Mouse (Mus musculus) neural tube, embryonic 10.5 days (tissue): Measurements from ENCODE around the gene Atg2a.
"Not testable (repeated sequence)": the region's sequence is repeated elsewhere in the genome, so short reads cannot be mapped to it uniquely, and the experiment has no call there.

Experiments used
- DNase-seq: peaks from one replicate; pipeline ENCODE4 v3.0.0-alpha.2; 2017; ENCODE audit warnings: low spot score; ENCODE audit errors: extremely low spot score

Gene Atg2a

DNA sequence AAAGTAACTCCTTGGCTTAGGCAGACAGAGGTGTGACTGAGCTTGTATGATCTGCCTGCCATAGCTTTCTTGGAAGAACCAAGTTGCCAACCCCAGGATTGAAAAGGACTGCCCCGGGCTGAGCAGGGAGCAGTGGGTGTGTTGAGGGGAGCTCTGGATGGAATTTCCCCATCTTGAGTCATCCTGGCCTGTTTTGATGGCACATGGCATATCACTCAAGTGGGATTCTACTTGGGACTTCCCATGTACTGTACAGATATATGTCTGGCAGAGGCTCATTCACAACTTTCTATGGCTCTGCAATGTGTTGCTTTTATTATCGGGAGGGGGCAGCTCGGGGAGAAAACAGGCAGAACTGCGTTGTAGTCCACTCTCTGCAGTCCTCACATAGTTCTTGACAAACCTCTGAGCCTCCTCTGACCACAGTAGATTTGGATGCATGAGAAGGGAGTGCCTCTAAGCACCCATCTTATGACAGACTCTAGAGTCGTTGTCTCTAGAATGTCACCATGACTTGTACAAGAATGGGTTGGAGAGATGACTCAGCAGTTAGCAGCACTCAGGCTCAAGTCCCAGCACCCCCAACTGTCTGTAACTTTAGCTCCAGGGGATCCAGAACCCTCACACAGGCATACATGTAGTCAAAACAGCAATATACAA lies 55.2 kb downstream of the Atg2a start:
- no peak for DNase-seq

DNA sequence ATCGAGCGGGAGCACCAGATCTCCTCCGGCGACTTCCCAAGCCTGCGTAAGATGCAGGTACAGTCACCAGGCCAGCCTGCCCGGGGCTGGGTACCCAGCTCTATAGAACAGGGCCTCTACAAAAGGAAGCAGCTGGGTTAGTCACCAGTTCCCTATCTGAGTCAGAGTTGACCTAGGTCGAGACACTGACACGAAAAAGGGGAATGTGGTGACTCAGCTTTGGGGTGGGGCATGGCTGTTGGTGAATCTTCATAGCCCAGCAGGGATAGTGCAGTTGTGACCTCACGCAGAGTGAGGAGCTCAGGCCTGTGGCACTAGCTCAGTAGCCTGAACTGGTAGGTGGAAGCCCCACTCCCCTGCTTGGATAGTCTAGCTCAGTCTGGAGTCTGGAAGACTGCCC lies 56.2 kb downstream of the Atg2a start:
- DNase-seq = no peak

DNA sequence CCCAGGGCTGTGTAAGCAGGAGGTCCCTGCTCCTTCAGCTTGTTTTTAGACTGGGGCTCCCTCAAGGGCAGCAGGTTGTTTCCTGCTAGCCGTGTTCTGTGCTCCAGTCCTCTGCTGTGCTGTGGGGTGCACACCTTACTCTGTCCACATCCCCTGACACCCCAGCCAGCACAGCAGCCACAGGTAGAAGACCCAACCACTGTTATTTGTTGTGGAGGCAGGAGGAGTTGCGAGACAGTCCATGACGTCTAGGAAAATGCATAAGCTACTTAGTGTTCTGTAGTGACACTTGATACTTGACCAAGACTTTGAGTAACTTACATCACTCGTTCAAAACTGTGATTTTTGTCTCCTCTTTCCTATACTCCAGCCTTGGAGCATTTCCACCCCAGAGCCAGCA lies 57.5 kb downstream of the Atg2a start:
- DNase-seq = no peak

DNA sequence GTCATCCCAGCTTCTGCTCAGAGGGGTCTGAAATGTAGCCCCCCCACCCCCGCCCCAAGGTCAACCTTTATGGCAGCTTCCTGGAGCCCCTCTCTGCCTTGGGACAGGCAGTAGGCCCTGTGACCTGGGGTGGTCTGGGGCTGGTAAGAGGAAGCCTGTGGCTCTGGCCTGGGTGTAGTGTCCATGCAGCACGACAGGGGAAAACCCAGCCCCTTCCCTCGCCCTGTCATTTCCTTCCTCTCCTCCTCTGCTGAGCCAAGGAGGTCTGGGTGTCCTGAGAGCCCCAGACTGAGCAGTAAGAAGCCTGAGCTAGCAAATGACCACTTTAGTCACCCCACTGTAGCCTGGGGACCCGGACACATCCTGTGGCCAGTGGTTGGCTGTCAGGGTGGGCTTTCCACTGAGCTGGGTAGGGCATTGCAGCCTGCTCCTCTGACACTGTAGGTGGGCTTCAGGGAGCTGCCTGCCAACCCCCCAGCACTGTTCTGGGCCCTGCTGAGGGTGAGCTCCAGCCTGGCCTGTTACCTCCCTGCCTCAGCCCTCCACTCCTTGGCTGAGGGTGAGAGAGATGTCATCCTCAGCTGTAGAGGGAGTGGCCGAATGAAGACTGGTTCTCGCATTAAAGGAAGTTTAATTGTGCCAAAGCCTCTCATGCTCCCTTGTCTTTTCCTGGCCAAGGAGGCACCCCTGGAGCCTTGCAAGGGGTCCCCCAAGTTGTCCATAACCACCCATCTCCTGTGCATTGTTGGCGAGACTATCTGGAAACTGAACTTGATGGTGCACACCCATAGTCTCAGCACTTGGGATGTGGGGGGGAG lies 58.2 kb downstream of the Atg2a start:
- DNase-seq = no peak

DNA sequence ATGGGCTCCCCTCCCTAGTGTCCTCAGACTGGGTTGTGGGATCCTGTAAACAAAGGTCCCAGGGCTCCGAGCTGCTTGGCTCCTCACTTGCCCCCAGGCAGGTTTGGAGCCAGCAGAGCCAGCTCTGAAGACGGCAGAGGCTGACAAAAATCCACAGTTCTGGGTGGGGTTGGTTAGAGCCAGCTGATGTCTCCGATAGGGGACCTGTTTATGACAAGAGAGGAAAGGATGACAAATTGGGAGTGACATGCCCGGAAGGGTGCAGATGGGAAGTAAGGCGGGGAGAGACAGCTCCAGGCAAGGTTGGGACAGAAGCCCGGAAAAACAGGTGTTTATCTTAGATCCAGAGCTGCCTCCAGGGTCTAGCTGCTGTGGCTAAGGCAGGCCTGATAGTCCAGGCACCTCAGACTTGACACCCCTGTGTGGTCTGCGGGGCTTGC lies 59.0 kb downstream of the Atg2a start:
- DNase-seq = no peak

DNA sequence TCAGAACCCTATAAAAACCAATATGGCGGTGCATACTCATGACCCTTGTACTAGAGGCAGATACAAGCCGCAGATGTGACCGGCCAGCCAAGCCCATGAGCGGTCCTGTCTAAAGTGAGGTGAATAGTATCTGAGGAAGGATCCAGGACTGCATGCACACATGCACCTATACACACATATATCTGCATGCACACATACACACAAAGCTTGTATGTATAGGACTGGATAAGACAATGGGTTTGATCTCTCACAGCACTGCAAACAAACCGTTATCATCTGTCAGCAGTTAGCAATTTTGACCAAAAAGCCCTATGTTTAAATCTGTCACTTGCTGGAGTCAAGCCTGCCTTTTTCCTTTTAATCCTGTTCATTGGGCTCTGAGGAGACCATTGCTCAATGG lies 60.6 kb downstream of the Atg2a start:
- DNase-seq = no peak

DNA sequence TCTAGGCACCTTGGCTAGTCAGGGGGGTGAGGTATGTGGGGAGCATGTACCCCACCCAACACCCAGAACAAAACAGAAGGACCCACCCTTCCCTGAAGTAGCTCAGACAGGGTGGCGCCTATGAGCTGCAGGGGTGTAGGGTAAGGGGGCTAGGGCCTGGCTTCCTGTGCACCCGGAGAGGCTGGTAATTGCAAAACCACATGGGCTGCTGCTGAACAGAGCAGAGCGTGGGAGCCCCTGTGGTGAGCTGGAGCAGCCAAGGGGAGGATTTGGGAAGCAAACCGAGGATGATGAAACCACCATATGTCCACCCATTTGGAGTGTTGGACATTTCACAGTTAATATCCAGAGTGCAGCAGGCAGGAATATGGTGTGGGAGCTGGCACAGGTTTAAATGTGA lies 61.1 kb downstream of the Atg2a start:
- peak; percentile 45 for DNase-seq

DNA sequence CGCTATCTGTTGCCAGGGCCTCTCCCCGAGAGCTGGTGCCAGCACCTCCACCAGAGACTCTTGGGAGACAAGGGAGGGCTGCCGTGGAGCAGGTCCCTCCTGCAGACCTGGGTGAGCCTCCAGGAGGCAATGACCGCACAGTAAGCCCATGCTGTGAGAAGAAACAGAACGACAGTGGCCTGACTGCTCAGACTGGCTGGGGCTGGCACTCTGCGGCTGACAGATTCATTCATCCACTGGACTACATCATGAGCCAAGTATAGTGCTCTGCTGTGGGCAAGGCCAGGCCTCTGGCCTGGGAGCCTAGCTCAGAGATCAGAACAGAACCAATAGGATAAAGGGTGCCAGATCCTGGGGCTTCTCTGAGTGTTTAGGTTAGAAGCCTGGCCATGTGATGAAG lies 62.4 kb downstream of the Atg2a start:
- DNase-seq = no peak

DNA sequence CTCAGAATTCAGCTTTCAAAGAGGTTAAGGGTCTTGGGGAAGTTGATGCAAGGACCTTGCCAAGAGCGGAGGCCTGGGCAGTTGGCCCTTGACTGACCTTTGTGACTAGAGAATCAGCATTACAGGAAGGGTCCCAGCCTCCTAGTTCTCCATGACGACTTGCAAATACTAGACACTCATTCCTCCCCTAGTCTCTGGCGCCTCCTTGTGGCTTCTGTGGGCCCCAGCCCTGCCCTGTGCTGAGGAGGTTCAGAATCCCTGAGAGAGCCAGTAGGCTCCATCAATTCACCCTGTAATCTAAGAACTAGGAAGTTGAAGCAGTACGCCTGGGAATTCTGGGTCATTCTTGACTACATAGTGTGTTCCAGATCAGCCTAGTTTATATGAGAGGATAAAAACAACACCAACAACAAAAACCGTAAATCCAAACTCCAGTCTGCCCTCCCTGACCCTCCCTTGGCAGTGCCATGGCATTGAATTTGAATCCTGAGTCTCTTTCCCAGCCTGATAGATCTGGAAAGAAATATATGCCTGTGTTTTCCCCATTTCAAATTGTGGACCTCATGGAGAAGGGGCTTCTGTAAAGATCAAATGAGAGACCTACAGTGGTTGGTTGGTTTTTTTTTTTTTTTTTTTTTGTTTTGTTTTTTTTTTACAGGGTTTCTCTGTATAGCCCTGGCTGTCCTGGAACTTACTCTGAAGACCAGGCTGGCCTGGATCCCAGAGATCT lies 63.5 kb downstream of the Atg2a start:
- peak; percentile 91 for DNase-seq

DNA sequence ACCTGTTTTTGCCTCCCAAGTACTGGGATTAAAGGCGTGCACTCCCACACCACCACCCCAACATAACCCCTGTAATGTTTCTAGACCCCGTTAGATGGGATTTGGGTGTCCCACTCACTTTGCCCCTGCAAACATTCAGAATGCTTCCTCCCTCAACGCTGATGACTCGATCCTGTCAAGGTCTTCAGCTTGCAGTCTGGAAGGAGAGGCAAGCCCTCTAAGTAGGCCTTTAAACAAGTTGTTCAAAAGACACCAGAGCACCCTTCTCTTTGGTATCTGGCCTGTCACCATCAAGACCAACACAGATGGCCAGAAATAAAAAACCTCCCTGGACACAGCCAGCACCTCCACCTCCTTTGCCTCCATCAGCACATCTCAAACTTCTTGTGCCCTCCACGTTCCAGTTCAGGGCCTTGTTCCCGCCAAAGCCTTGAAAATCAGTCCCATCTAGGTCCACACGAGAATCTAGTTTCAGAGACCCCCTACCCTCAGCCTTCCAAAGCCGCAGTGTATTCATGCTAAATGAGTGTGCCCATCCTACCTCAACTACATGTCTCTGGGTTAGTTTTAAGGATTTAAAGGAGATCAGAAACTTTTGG lies 64.1 kb downstream of the Atg2a start:
- DNase-seq = no peak

DNA sequence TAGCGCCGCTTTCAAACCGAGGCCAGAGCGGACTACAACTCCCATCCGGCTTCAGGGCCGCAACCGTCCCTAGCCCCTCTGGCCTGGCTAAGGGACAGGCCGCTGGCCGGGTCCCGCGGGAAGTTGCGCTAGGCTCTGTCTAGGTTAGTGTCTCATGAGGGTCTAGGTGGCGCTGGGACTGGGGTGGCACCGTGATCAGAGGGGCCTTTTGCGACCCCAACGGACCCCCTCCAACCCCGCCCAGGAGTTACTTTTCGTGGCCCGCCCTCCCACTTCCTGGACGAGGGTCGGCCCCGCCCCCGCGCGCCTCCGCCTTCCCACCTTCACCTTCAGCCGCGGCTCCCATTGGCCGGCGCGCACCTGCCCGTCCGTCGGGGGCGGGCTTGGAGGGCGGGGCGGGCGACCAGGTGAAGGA lies 64.7 kb downstream of the Atg2a start, which contains the start of gene Cdc42bpg:
TSS of gene Cdc42bpg (plus strand) at position 320 of the 415 bp plus-strand sequence.
- peak; percentile 82 for DNase-seq

DNA sequence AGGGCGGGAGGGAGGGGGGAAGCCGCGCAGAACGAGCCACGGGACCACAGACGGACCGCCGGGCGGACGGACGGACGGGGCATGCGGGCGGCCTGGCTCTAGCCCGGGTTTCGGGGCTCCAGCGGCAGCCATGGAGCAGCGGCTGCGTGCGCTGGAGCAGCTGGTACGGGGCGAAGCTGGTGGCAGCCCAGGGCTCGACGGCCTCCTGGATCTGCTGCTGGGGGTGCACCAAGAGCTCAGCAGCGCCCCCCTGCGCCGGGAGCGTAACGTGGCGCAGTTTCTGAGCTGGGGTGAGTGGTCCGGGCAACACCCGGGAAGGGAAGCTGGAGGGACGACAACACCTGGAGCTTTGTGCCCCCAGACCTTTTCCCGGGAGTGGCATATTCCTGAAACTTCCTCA lies 65.1 kb downstream of the Atg2a start:
- peak; percentile 75 for DNase-seq

DNA sequence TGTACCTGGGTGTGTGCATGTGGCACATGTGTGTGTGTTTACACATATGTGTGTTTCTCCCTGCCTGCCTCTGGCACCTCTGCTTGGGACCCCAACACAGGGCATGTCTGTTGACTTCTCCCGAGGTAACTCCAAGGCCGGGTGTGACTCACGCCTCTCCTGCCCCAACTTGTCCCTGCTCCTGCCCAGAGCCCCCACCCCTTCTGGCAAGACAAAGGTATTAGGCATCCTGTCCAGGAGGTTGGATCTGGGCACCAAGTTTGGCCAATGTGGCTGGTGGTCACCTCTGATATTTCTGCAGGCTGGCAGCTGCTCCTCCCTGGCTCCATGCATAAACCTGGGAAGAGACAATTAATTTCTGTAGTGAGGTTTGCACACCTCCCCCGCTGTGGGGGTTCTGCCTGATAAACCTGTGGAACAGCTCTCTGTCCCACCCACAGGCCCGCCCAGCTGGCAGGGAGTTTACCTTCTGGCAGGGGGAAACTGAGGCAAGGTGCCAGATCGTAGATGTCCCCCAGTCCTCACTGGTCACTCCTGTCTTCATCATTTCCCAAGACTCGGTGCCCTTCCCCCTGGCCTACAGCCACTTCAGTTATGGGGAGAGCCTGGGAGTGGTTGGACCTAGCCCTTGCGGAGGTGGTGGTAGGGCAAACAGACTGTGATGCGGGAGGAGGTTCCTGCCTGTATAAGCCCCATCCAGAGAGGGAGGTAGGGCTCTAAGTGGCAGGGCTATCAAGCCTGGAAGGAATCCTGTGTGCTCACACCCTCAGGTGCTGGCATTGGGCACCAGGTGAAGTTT lies 66.5 kb downstream of the Atg2a start:
- DNase-seq = no peak

DNA sequence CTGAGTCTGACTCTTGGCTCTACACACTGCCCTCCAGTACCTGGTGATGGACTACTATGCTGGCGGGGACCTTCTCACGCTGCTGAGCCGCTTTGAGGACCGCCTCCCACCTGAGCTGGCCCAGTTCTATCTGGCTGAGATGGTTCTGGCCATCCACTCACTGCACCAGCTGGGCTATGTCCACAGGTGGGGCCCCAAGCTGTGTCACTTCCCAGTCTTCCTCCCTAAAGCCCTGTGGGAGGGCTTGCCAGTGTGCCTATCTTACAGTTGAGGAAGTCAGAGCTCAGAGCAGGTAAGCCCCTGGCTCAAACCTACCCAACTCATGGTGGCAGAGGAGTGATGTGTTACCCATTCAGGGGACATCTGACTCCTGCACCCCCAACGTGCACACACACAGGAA lies 68.7 kb downstream of the Atg2a start:
- no peak for DNase-seq

DNA sequence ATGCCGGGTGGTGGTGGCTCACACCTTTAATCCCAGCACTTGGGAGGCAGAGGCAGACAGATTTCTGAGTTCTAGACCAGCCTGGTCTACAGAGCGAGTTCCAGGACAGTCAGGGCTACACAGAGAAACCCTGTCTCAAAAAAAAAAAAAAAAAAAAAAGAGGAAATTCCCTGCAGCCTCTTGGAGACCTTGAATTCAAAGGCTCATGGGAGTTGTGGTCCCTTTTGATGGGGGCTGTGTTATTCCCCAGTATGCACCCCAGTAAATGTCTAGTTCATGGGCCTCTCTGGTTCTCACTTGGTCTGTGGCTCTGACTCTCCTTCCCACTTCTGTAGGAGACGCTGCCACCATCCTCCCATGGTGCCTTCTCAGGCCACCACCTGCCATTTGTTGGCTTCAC lies 70.3 kb downstream of the Atg2a start:
- DNase-seq = not testable (repeated sequence)
